Mouse (Mus musculus): Measurements from ENCODE around the gene Slc9a1.

The Slc9a1 gene

DNA sequence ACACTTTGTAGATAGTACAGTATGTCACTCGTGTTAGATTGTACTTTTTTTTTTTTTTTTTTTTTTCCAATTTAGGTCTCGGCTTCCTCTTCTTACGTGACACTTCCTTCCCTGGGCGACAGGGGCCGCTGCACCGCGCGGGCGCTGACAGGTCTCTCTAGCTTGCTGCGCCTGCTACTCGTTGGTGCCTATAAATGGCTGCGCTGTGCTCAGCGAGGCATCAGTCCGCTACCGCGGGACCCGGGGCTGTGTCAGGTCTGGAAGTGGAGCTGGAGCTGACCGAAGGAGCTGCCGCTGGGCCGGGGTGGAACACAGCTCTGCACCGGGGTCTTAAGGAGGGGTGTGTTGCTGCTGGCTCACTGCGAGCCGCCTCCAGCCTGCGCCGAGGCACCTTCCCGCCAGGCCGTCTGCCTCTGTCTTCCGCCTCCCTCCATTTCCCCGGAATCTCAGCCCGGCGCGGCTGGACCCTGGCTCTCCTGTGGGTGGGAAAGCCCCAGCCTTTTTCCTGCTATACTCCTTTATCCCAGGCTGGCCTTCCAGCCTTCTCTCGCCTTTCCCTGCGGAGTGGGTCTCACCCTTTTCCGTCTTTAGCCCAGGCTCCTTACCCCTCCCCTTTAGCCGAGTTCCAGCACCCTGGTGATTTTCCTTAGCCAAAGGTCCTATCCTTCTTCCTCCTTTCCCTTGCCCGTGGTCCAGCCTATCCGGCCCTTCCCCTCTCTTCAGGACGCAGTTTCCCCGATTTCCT, at the start of gene Slc9a1:
TSS of gene Slc9a1 (plus strand) at position 154 of the 745 bp plus-strand sequence.
- peak; percentile 88 for DNase-seq (ENCODE audit: low spot score)

DNA sequence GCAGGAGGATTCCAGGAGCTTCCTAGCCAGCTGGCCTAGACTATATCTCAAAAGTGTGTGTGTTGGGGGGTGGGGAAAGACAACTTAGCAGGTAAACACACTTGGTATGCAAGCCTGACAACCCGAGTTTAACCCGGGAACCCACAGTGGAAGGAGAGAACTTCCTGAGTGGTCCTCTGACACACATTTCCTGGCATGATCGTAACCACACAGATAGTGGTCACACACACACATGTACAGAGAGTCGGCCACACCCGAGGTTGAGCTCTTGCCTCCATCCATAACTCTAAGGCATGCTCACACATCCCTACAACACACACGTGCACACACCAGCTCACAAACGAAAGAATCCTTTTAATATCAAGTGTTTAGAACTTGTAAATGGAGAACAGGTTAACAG, 41.4 kb upstream of the Slc9a1 start:
- DNase-seq (ENCODE audit: low spot score): no peak

DNA sequence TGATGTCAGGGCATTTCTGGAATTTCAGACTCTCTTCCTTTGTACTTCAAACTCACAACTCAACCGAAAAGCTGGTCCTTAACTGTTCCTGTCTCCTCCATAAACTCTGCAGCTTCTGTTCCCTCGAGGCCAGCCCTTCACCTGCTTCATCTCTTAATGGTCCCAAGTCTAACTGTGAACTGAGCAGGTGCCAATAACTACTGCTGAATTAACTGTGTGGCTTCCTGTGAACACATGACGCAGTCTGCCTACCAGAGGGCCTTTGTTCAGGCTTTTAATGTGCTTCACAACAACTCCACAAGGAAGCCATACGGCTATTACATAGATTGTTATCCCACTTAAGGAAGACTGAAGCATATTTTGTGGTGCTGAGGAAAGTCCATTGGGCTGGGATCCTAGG, 39.2 kb upstream of the Slc9a1 start:
- no peak for DNase-seq (ENCODE audit: low spot score)

DNA sequence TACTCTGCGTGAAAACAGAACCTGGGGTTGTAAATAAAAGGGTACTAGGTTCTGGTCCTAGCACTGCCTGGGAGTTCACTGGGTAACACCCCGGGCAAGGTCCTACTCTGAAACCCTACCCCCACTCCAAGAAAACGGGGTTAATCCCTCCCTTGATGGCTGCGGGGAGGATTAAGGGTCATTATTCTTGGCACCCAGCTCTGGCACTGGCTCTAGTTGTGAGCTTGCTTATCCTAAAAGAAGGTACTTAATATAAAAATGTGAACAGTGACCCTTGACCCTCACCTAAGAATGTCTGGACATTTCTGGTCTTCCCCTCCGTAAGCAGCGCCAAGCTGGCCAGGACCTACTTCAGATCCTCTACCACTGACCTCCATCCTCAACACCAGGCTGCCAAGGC, 36.2 kb upstream of the Slc9a1 start:
- no peak for DNase-seq (ENCODE audit: low spot score)

DNA sequence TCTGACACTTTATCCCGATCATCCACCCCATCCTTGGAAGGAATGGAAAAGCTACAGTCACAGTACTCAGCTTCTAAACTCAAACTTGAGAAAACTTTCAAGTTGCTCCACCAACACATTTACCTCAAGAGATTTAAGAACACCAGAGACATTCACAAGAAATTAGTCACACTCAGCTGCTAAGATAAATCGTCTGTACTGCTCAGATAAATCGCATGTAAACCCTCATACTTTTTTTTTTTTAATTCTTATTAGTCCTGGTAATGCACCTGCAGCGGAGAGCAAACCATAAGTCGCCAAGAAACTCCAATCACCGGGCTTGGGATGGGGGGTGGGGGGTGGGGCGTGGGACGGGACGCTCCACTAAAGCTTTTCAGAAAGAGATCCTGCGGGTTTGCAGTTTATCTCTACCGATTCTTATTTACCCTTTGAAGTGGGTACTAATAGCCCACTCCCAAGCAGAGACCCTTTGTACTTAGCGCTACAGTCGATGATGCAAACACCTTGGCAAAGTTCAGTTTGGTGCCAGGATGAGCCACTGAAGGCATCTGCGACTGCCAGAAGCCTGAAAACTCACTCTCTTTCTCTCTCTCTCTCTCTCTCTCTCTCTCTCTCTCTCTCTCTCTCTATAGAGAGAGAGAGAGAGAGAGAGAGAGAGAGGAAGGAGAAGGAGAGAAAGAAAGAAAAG, 31.5 kb upstream of the Slc9a1 start:
- DNase-seq (ENCODE audit: low spot score): no peak

DNA sequence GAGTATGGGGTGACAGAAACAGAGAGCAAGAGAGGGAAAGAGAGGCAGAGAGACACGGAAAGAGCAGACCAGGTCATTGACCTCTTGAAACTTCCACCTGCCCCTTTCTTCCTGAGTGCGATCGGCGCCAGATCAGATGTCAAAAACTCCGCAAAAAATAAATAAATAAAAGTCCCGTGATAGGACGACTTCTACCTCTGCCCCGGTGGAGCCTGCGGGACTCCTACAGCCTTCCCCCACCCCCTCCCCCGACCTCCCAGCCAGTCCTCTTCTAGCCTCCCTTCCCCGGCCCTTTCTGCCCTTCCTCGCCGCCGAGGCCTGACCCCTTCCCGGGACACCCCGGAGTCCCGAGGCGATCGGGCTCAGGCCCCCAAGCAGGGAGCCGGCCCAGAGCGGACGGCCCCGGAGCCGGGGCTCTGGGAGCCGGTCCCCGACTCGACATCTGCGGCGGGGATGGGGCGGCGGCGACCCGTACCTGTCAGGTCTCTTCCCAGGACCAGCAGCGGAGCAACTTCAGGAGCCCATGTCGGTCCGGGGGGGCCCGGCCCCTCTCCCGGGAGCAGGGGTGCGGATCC, 30.9 kb upstream of the Slc9a1 start:
- DNase-seq (ENCODE audit: low spot score): no peak

DNA sequence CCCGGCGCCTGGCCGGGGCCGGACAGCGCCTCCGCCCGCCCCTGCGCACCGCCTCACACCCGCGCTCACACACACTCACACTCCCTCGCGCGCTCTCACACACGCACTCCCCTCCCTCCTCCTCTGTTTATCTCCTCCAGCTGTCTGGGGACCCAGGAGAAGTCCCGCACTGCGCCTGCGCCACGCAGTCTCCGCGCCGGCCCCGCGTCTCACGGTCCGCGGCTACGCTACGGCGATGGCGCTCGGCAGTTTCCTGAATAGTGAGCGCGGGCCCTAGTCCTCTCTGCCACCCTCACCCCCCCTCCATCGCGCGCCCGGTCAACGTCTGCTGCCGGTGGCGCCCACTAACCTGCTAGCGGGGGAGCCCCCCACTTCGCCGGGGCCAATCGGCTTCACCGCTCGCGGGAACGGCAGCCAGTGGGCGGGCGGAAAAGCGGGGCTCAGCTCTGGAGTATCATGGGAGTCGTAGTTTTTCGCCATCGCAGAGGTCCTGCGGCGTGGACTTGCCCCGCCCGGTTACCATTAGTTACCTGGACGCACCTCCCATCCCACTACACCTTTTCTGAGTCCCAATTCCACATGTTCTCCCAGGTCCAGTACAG, 30.3 kb upstream of the Slc9a1 start:
- DNase-seq (ENCODE audit: low spot score): peak; percentile 97

DNA sequence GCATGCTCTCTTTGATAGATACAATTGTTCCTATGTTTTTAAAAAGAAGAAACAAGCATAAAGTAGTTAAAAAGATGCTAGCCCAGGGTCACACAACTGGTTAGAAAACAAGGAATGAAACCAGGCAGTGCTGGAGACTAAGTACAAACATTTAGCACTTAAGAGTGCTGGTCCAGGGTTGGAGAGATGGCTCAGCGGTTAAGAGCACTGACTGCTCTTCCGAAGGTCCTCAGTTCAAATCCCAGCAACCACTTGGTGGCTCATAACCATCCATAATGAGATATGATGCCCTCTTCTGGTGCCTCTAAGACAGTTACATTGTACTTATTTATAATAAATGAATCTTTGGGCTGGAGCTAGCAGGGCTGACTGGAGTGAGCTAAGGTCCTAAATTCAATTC, 29.3 kb upstream of the Slc9a1 start:
- DNase-seq (ENCODE audit: low spot score): no peak

DNA sequence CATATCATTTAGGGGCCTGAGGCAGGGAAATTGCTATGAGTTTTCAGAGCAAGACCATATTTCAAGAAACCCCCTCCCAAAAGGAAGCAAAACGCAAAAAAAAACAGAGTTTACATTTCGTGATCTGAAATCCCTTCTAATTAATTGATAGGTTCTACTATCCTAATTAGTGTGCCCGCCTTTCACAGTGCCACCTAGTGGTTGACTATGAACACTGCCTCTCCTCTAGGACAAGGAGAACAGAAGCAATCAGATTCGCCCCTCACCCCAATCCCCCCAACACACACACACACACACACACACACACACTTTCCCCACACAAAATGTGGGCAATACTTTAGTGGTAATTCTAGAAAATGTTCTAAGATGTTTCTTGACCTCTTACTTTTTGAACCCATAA, 25.4 kb upstream of the Slc9a1 start:
- DNase-seq (ENCODE audit: low spot score): no peak

DNA sequence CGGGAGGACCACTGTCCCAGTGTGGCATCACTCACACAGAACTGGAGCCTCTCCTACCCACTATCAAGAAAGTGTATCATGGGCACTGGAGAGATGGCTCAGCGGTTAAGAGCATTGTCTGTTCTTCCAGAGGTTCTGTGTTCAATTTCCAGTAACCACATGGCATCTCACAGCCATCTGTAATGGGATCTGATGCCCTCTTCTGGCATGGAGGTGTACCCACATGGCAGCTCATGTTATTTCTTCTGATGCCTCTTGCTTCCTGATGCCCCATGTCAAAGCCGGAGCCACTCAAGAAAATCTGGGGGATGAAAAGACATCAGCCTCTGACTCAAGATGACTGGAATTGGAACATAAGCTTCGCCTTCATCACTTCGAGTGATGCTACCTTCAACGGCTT, 23.8 kb upstream of the Slc9a1 start:
- no peak for DNase-seq (ENCODE audit: low spot score)

DNA sequence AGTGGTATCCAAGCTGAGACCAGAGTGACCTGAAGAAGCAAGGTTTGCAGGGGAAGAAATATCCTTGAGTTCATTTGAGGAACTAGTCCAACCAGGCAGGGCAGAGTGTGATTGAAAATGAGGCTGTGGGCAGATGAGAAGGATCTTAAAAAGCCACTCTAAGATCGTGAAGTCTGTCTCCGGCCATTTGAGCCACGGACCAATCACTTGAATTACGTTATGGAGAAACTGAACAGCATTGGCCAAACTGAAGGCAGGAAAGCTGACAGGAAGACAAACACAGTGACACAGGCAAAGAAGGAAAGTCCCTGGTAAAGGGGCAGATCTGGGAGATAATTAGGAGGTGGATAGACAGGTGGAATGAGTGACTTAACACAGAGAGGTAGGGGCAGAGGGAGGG, 22.9 kb upstream of the Slc9a1 start:
- no peak for DNase-seq (ENCODE audit: low spot score)

DNA sequence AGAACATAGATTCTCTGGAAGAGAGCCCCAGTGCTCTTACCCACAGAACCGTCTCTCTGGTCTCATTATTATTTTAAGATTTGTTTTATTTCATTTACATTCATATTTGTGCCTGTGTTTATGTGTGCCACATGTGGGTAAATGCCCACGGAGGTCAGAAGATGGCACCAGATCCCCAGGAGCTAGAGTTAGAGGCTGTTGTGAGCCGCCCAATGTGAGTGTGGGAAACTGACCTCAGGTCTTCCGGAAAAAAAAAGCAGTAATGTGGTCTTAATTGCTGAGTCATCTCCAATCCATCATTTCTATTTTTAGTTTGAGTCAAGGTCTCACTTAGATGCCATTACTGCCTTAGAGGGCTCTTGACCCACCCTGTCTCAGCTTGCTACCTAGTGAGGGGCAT, 21.9 kb upstream of the Slc9a1 start:
- no peak for DNase-seq (ENCODE audit: low spot score)

DNA sequence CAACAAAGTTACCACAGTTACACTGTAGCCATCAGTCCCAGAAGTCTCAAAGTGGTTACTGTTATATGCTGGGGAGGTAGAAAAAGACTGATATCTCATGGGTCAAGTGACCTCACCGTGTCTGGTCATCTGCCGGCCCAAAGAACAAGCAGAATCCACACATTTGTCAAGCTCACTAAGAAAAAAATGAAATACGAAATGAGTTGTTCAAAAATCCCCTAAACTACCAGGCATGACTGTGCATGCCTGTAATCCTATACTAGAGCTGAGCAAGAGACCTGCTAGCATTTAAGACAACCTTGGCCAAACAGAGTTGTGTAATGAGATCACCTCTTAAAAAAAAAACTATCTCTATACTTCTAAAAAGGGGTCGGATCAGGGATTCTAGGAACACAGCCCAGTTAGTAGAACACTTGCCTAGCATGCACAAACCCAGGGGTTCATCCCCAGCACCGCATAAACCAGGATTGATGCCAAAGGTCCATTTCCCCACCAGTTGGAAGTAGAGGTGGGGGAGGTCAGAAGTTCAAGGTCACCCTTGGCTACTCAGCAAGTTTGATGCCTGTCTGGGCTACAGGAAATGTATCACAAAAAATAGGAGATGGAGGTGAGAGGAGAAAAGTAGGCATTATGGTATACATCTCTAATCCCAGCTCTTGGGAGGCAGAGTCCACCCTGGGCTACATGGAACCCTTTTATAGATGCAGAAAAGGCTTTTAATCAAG, 21.3 kb upstream of the Slc9a1 start:
- no peak for DNase-seq (ENCODE audit: low spot score)

DNA sequence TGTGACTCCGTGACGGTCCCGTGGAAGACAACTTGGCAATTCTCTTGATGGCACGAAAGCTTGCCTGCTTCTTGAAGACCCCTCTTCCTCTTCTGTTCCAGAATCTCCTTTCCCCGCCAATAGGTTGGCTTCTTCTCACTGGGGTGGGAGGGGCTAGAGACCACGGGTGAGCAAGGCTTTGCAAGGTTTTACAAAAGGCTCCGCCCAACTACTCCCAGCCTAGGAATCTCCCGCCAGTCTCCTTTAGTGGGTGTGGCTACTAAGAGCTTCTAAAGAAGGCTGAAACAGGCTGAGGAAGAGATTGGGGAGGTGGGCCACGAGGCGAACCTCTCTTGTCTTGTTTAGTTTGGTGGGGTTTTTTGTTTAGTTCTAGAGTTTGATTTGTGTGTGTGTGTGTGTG, 16.7 kb upstream of the Slc9a1 start:
- DNase-seq (ENCODE audit: low spot score): no peak

DNA sequence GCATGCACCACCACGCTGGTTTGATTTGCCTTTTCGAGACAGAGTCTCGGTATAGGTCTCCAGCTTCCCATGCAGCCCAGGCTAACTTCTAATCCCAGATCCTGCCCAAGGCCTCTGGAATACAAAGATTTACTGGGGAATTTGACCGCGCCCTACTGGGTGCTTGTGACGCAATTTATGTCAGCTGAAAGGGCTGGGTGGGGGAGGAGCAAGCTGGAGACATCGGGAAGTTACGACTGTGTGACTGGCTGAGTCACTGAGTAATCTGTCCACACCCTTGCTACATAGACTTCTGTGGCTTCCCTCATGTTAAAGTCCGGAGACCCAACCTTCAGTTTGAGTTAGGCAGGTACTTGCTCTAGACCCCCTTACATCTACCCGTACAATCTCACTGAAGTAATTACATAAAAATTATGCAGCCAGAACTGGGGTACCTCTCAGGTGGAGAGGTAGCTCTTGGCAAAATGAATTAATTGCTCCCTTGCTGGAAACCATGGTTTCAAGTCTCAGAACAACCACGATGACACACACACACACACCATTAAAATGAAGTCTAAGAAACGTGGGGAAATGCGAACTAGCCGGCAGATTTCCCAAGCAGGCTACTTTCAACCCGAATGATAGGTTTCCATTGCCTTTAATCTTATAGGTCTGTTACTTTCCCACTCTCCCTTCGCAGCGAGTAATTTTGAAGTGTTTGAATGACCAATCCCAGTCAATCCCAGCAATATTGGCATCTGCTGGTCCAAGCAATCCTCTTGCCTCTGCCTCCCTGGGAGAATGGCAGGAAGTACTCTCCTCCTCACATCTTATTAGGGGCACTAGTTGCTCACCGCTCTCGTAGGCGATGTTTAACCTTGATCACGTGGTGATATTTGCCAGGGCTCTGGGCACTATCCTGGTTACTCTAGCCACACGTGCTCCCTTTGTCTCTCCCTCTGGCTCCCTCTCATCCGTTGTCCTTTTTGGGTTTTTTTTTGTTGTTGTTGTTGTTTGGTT, 15.8 kb upstream of the Slc9a1 start, which contains the start of gene Wdtc1:
TSS of gene Wdtc1 (minus strand) at position 115 of the 999 bp plus-strand sequence.
- no peak for DNase-seq (ENCODE audit: low spot score)

DNA sequence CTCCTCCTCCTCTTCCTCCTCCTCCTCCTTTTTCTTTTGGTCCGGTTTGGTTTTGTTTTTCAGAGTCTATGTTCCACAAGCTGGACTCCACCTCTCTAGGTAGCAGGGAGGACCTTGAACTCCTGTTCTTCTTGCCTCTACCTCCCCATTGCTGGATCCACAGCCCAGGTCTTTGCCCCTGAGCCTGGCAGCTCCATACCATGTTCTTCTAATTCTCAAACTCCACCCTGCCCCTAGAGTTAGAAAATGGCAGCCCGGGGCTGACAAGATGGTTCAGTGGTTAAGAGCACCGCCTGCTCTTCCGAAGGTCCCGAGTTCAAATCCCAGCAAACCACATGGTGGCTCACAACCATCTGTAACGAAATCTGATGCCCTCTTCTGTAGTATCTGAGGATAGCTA, 14.9 kb upstream of the Slc9a1 start:
- no peak for DNase-seq (ENCODE audit: low spot score)

DNA sequence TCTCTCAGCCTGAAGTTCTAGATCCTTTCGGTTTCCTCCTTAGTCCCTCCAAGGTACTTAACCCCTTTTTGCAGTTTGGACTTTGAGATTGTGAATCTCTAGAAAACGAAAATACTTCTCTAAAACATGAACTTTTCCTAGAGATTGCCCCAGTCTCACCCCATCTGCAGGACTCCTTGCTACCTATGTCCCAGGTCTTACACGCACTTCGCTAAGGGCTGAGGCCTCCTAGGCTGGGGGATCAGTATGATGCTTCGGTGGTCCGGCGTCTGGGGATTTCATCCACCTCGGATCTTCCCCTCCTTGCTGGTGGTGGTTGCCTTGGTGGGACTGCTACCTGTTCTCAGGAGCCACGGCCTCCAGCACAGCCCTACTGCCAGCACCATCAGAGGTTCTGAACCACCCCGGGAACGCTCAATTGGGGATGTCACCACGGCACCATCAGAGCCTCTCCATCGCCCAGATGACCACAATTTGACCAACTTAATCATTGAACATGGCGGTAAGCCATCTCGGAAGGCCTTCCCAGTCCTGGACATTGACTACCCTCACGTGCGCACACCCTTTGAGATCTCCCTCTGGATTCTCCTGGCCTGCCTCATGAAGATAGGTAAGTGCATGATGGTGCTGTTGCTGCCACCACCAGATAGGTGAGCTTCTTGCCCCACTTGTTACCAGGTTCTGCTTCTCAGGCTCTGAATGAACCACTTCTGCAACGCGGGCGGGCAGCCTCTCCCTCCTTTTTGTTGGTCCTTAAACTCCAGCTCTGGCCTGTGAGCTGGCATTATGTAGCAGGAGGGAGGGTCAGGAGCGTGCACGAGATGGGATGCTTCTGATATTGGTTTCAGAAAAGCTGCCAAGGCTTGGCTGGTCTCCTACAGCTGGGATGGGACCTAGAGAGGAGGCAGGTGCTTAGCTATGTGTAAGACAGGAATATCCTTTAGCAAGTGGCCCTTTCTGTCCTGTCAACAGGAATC, 1.1 kb downstream of the Slc9a1 start:
- DNase-seq (ENCODE audit: low spot score): no peak

DNA sequence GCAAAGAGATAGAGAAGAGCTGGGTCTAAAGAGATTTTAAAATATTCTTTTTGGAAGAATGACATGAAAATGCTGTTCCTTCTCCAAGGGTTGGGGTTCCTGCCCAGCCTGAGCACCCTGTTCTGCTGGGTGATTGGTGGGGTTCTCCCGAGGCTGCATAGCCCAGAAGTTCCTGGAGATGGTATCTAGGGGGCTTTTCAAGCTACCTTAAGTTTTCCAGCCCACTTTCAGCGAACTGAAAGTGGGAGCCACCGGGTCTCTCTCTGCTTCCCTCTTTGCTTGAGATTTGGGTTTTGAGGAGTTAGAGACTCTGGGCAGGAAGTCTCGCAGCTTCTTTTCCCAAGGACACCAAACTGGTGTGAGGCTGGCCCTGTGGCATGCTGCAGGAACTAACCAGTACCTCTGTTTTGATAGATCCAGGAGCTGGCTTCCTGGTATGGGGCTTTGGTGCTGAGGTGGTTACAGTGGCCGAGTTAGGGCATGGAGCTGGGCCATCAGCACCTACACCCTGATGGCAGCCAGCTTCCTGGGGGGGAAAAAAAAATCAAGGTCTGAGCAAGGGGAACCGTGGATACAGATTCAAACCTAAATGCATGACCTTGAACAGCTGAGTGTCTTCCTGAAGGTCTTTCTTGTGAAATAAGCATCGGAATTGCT, 2.2 kb downstream of the Slc9a1 start:
- DNase-seq (ENCODE audit: low spot score): no peak

DNA sequence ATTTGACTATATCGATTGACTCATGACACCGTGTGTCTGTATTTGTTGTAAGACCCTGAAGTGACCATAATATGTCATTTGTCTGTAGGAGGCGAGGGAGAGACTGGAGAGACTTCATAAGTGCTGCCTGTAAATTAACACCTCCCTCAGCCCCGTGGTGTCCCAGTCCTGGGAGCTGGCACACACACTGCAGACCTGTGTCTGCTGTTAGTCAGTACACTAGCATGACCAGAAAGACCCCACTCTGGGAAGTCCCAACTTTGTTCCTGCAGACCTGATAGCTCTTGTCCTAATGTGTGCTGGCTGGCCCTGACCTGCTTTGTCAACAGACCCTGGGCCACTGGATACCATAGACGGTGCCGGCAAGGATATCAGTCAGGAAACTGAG, 2.8 kb downstream of the Slc9a1 start:
- no peak for DNase-seq (ENCODE audit: low spot score)
